In genomic region chr16:20818711-20819189, GRCm38 (mm10) we compare ENCODE assay signal across 14 mouse cellular contexts.
A peak's percentile ranks its signal among the peaks of the same experiment; 100 is the strongest.
DNase-seq lines count a peak whose midpoint lies in the region; ATAC-seq and TF ChIP-seq lines count a peak whose summit lies in the region.
"Had no signal": no experiment of that assay in that cellular context is flagged by ENCODE, and none has a peak within 500 bp of the region (broad histone marks: within the 10 kb centered on the region; RNA-seq: fewer than 3 reads in every experiment).

No protein-coding gene starts in this region.

- 0 out of 2 replicates have a peak, but pooled peaks have one; percentile 46 for TF ChIP-seq EP300 in ES-Bruce4 (IDR thresholded peaks at IDR 0.05; ENCODE audit: insufficient read depth, low read depth, low read length)

- no peak overlapping the region for H3K27ac ChIP-seq in forebrain, embryonic 14.5 days (ENCODE audit: low read depth, low read length)
- no peak overlapping the region for H3K27ac ChIP-seq in forebrain, embryonic 16.5 days (ENCODE audit: low read length)
- H3K27ac ChIP-seq in kidney, embryonic 14.5 days (ENCODE audit: low read depth, low read length), result 0 out of 2 replicates have a peak overlapping the region, but pooled peaks have one; percentile 14
- H3K27ac ChIP-seq in ES-Bruce4 (ENCODE audit: insufficient read depth, low read length), result peak overlapping the region; percentile 37
- H3K27ac ChIP-seq in hindbrain, embryonic 13.5 days, result peak overlapping the region; percentile 55; the same call in 1 of the 2 replicates
- H3K27ac ChIP-seq: midbrain, embryonic 12.5 days had no signal

- no peaks in the 10 kb centered on the region for H3K27me3 ChIP-seq in forebrain, embryonic 14.5 days (replicated peaks; ENCODE audit: control insufficient read depth, insufficient read depth, low read length)
- H3K27me3 ChIP-seq in forebrain, embryonic 16.5 days (replicated peaks; ENCODE audit: control insufficient read depth, insufficient read depth, low read length), result no peaks in the 10 kb centered on the region
- H3K27me3 ChIP-seq in kidney, embryonic 14.5 days (ENCODE audit: control insufficient read depth, insufficient read depth, low read length), result no peaks in the 10 kb centered on the region
- H3K27me3 ChIP-seq in ES-Bruce4 (ENCODE audit: control insufficient read depth, insufficient read depth, low read length, poor library complexity, severe bottlenecking), result no peaks in the 10 kb centered on the region
- H3K27me3 ChIP-seq in hindbrain, embryonic 13.5 days, result no peaks in the 10 kb centered on the region
- H3K27me3 ChIP-seq: midbrain, embryonic 12.5 days had no signal

- H3K4me2 ChIP-seq in forebrain, embryonic 14.5 days (ENCODE audit: low read length), result no peak overlapping the region
- H3K4me2 ChIP-seq in forebrain, embryonic 16.5 days (ENCODE audit: low read length), result no peak overlapping the region
- no peak overlapping the region; the same call in 1 of the 2 replicates for H3K4me2 ChIP-seq in kidney, embryonic 14.5 days (replicated peaks; ENCODE audit: low read depth, low read length)
- H3K4me2 ChIP-seq in hindbrain, embryonic 13.5 days, result 0 out of 2 replicates have a peak overlapping the region, but pooled peaks have one; percentile 16
- H3K4me2 ChIP-seq: midbrain, embryonic 12.5 days had no signal

- no peak overlapping the region for H3K9ac ChIP-seq in forebrain, embryonic 14.5 days (ENCODE audit: low read length)
- no peak overlapping the region for H3K9ac ChIP-seq in forebrain, embryonic 16.5 days (replicated peaks; ENCODE audit: low read depth, low read length)
- H3K9ac ChIP-seq in kidney, embryonic 14.5 days (ENCODE audit: low read depth, low read length), result no peak overlapping the region
- 0 out of 2 replicates have a peak overlapping the region, but pooled peaks have one; percentile 10 for H3K9ac ChIP-seq in ES-Bruce4 (ENCODE audit: low read depth, poor library complexity, severe bottlenecking)
- no peak overlapping the region for H3K9ac ChIP-seq in hindbrain, embryonic 13.5 days
- H3K9ac ChIP-seq: midbrain, embryonic 12.5 days had no signal

- TF ChIP-seq POLR2A in ES-Bruce4 (IDR thresholded peaks at IDR 0.05; ENCODE audit: insufficient read depth, low read length), result no peak

- DNase-seq in forebrain, embryonic 14.5 days (ENCODE audit: low spot score), result peak; percentile 11
- no peak for DNase-seq in kidney, postnatal 10 days
- no peak for DNase-seq in natural killer cell, adult 2 months (ENCODE audit: low spot score in 2 of 2)
- no peak for DNase-seq in right cerebral cortex, adult 18-20 months
- DNase-seq: adrenal gland, postnatal 10 days; cerebellum, adult 11-12 months; gastrocnemius, postnatal 10 days; kidney, adult 8-10 months; thymus, postnatal 4 days had no signal

- WGBS in forebrain, embryonic 14.5 days, result 30% methylated on average over 5 of the region's 5 CpGs
- 35% methylated on average over 5 of the region's 5 CpGs for WGBS in forebrain, embryonic 16.5 days
- 28% methylated on average over 5 of the region's 5 CpGs for WGBS in kidney, embryonic 14.5 days
- 56% methylated on average over 5 of the region's 5 CpGs for WGBS in hindbrain, embryonic 13.5 days

- no peak for ATAC-seq in forebrain, embryonic 14.5 days
- ATAC-seq in forebrain, embryonic 16.5 days, result no peak
- peak; percentile 64; the same call in 1 of the 2 replicates for ATAC-seq in kidney, embryonic 14.5 days (ENCODE audit: low FRiP score, low TSS enrichment)
- peak; percentile 76 for ATAC-seq in hindbrain, embryonic 13.5 days (ENCODE audit: low FRiP score)

- no peak for TF ChIP-seq CTCF in ES-Bruce4 (IDR thresholded peaks at IDR 0.05; ENCODE audit: low read depth, low read length)

- no peak overlapping the region for H3K4me3 ChIP-seq in forebrain, embryonic 14.5 days (ENCODE audit: low read depth, low read length)
- H3K4me3 ChIP-seq in forebrain, embryonic 16.5 days (replicated peaks; ENCODE audit: low read length), result no peak overlapping the region
- H3K4me3 ChIP-seq in kidney, embryonic 14.5 days (ENCODE audit: low read length), result no peak overlapping the region
- H3K4me3 ChIP-seq in ES-Bruce4 (ENCODE audit: low read depth, low read length), result no peak overlapping the region
- no peak overlapping the region for H3K4me3 ChIP-seq in hindbrain, embryonic 13.5 days
- H3K4me3 ChIP-seq: midbrain, embryonic 12.5 days had no signal

- no peaks in the 10 kb centered on the region for H3K4me1 ChIP-seq in forebrain, embryonic 14.5 days (ENCODE audit: control insufficient read depth, insufficient read depth, low read length)
- H3K4me1 ChIP-seq in forebrain, embryonic 16.5 days (replicated peaks; ENCODE audit: control insufficient read depth, insufficient read depth, low read length), result no peaks in the 10 kb centered on the region
- H3K4me1 ChIP-seq in kidney, embryonic 14.5 days (ENCODE audit: control insufficient read depth, insufficient read depth, low read length), result peaks cover 10% of the 10 kb centered on the region; the same call in 1 of the 2 replicates
- H3K4me1 ChIP-seq in ES-Bruce4 (ENCODE audit: control insufficient read depth, insufficient read depth, low read length), result peaks cover 1% of the 10 kb centered on the region
- H3K4me1 ChIP-seq in hindbrain, embryonic 13.5 days (replicated peaks), result peaks cover 14% of the 10 kb centered on the region
- H3K4me1 ChIP-seq: midbrain, embryonic 12.5 days had no signal

- no peaks in the 10 kb centered on the region for H3K36me3 ChIP-seq in forebrain, embryonic 14.5 days (ENCODE audit: control insufficient read depth, insufficient read depth, low read length)
- H3K36me3 ChIP-seq in forebrain, embryonic 16.5 days (ENCODE audit: control insufficient read depth, insufficient read depth), result no peaks in the 10 kb centered on the region
- no peaks in the 10 kb centered on the region for H3K36me3 ChIP-seq in kidney, embryonic 14.5 days (ENCODE audit: control insufficient read depth, insufficient read depth, low read length)
- no peaks in the 10 kb centered on the region for H3K36me3 ChIP-seq in ES-Bruce4 (ENCODE audit: control insufficient read depth, insufficient read depth, low read length, poor library complexity, severe bottlenecking)
- no peaks in the 10 kb centered on the region for H3K36me3 ChIP-seq in hindbrain, embryonic 13.5 days
- H3K36me3 ChIP-seq: midbrain, embryonic 12.5 days had no signal

- no peaks in the 10 kb centered on the region for H3K9me3 ChIP-seq in forebrain, embryonic 14.5 days (replicated peaks; ENCODE audit: control insufficient read depth, low read length)
- H3K9me3 ChIP-seq in forebrain, embryonic 16.5 days (ENCODE audit: control insufficient read depth, low read length), result no peaks in the 10 kb centered on the region
- H3K9me3 ChIP-seq in kidney, embryonic 14.5 days (ENCODE audit: control insufficient read depth, low read length), result no peaks in the 10 kb centered on the region
- peaks cover 15% of the 10 kb centered on the region for H3K9me3 ChIP-seq in ES-Bruce4 (replicated peaks; ENCODE audit: control insufficient read depth, insufficient read depth, low read length, poor library complexity, severe bottlenecking)
- H3K9me3 ChIP-seq in hindbrain, embryonic 13.5 days, result no peaks in the 10 kb centered on the region
- H3K9me3 ChIP-seq: midbrain, embryonic 12.5 days had no signal

Comparison
In these comparisons a context has a peak if more than half of its experiments do, and no peak if none do; other contexts are left out.
1. ATAC-seq: peak in kidney, embryonic 14.5 days (single experiment) and hindbrain, embryonic 13.5 days (single experiment); none in forebrain, embryonic 14.5 days (single experiment) and forebrain, embryonic 16.5 days (single experiment).
2. H3K27ac ChIP-seq: peak in kidney, embryonic 14.5 days (single experiment), ES-Bruce4 (single experiment) and hindbrain, embryonic 13.5 days (single experiment); none in forebrain, embryonic 14.5 days (single experiment) and forebrain, embryonic 16.5 days (single experiment).